Mouse (Mus musculus) heart, embryonic 12.5 days (tissue): ENCODE measurements at regions not wholly inside any gene's neighbourhood (a gene's known extent, or its start where the extent isn't known, plus 50 kb on each side); places are given as distances from the start of the nearest gene placed in this dataset.
A peak's percentile ranks its signal among the peaks of the same experiment; 100 is the strongest.

ENCODE experiments used
- ATAC-seq: fragments of 200-750 bp; cut with Nextera tagmentation; 2 replicates; pipeline ENCODE4 v1.8.0; 2017; ENCODE audit warnings: moderate TSS enrichment, moderate library complexity; ENCODE audit not compliant: insufficient number of reproducible peaks, low FRiP score
- H3K27ac ChIP-seq: fragments of 300-500 bp; sonication (generic); 2 replicates; pipeline ENCODE4 v1.5.1; 2016; ENCODE audit warnings: mild to moderate bottlenecking, moderate library complexity; ENCODE audit not compliant: poor library complexity, severe bottlenecking
- H3K27me3 ChIP-seq: fragments of 300-500 bp; sonication (generic); replicated peaks from 2 replicates; pipeline ENCODE4 v1.6.1; 2016; ENCODE audit warnings: mild to moderate bottlenecking, moderate library complexity
- H3K36me3 ChIP-seq: fragments of 300-500 bp; sonication (generic); 2 replicates; pipeline ENCODE4 v1.6.1; 2016; ENCODE audit warnings: mild to moderate bottlenecking, moderate library complexity
- H3K4me1 ChIP-seq: fragments of 300-500 bp; sonication (generic); replicated peaks from 2 replicates; pipeline ENCODE4 v1.6.1; 2016; ENCODE audit warnings: mild to moderate bottlenecking
- H3K4me2 ChIP-seq: fragments of 300-500 bp; sonication (generic); 2 replicates; pipeline ENCODE4 v1.6.1; 2016; ENCODE audit warnings: mild to moderate bottlenecking, moderate library complexity
- H3K4me3 ChIP-seq: fragments of 300-500 bp; sonication (generic); 2 replicates; pipeline ENCODE4 v1.5.1; 2016; ENCODE audit warnings: mild to moderate bottlenecking
- H3K9ac ChIP-seq: fragments of 300-500 bp; sonication (generic); 2 replicates; pipeline ENCODE4 v1.6.1; 2016; ENCODE audit warnings: mild to moderate bottlenecking, moderate library complexity
- H3K9me3 ChIP-seq: fragments of 300-500 bp; sonication (generic); replicated peaks from 2 replicates; pipeline ENCODE4 v1.6.1; 2016; ENCODE audit warnings: mild to moderate bottlenecking, moderate library complexity
- WGBS: fragments of 180-500 bp; shearing (Covaris S2); methylation state at CpG from one replicate; pipeline ENCODE4 v1.1.7; 2016; 5-methylcytosine and 5-hydroxymethylcytosine counted together

DNA sequence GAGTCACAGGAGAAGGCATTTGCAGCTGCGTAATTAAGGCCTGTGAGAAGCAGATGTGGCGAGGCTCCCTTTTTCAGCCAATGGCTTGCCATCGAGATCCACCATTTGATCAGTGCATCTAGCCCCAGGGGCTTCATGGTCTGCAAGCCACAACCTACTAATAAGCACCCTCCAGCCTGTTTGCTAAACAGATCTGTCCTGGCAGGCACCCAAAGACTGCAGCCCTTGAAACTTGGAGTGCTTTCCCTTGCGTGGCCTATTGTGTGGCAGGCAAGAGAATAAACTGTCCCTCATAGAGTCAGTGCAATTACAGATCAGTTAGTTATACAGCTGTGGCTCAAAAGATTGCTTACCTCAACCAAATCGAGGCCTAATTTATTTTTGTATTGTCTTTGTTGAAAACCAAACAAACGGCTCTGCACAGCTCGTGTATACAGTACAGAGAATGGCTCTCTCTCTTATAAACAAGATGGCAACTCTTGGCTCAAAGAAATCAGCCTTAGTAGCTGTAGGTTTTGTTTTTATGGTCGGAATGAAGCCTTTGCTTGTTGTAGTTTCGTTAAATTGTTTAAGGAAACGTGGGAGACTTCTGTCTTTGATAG, 195.9 kb upstream of the Satb2 start:
- Histone ChIP-seq H3K4me1 (no peaks in the 10 kb centered on the region), H3K4me3 (no peak overlapping the region), H3K9ac (no peak overlapping the region), H3K27ac (no peak overlapping the region), H3K36me3 (no peaks in the 10 kb centered on the region), H3K27me3 (no peaks in the 10 kb centered on the region), H3K4me2 (no peak overlapping the region), H3K9me3 (no peaks in the 10 kb centered on the region)
- ATAC-seq, result no peak
- WGBS, result 70% methylated on average over 10 of the region's 10 CpGs

DNA sequence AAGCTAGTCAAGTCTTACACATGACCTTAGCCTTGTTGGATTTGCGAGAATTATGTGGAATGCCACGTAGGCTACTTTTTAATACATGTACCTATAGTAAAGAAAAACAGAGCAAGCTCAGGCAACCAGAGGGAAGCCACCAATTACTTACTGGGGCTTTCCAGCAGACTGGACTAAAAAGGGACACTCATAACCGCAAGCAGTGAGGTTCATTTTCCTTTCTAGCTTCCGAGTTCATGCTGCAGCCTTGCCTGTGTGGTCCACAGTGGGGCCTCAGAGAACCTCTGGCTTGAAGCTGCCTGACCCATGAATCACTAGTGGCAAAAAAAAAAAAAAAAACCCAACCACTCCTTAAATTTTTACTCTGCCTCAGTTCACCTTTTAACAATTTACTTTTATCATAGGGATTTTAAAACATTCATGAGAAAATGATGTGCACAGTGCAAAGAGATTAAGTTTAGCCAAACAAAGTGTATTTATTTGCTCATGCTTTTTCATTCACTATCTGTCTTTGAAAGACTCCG, 188.6 kb upstream of the 1700066M21Rik start:
- Histone ChIP-seq H3K9ac (no peak overlapping the region), H3K9me3 (no peaks in the 10 kb centered on the region), H3K27ac (no peak overlapping the region), H3K36me3 (no peaks in the 10 kb centered on the region), H3K4me3 (no peak overlapping the region), H3K27me3 (no peaks in the 10 kb centered on the region), H3K4me2 (no peak overlapping the region), H3K4me1 (no peaks in the 10 kb centered on the region)
- ATAC-seq, result no peak
- 72% methylated on average over 5 of the region's 5 CpGs for WGBS

DNA sequence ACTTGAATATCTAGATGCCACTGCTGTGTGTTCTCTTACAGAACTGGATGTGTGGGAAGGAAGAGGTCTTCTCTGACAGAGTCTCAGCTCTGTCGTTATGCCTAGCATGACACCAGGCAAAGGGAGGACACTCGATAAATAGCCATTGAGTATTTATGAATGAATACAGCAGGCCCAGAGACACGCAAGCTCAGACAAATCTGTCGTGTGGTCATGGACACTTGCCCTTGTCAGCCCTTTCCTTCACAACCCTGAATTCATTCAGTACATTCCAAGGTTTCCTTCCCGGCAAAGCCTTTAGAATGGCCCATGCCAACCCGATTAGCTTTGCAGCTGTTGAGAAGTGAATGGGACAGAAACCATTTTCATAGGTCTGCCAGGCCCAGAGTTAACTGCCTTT, 176.1 kb upstream of the 1700066M21Rik start:
- H3K36me3 ChIP-seq, result no peaks in the 10 kb centered on the region
- ATAC-seq, result no peak
- no peak overlapping the region for H3K4me3 ChIP-seq
- 70% methylated on average over 6 of the region's 6 CpGs for WGBS
- no peak overlapping the region for H3K4me2 ChIP-seq
- H3K4me1 ChIP-seq, result no peaks in the 10 kb centered on the region
- no peak overlapping the region for H3K9ac ChIP-seq
- H3K27ac ChIP-seq, result no peak overlapping the region
- no peaks in the 10 kb centered on the region for H3K9me3 ChIP-seq
- peaks cover 24% of the 10 kb centered on the region for H3K27me3 ChIP-seq

DNA sequence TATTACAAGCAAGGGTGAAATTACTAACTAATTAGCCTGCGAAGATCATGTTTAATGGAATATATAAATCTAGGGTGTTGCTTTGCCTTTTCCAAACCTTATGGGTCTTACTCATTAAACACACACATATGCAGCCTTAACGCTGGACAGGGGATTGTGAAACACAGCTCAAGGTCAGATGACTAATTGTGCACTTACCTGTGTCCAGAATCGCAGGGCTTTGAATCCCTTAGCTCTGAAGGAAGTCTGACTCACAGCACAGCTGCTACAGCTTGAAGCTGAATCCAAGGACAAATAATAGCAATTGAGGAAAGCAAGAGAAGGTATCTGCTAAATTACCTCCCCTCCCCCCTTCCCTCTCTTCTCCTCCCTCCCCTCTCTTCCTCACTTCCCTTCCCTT, 173.1 kb upstream of the 1700066M21Rik start:
- H3K27me3 ChIP-seq, result peaks cover 38% of the 10 kb centered on the region
- ATAC-seq, result no peak
- H3K9me3 ChIP-seq, result no peaks in the 10 kb centered on the region
- 63% methylated on average over 3 of the region's 3 CpGs for WGBS
- peaks cover 2% of the 10 kb centered on the region; the same call in 1 of the 2 replicates for H3K4me1 ChIP-seq
- no peak overlapping the region for H3K4me3 ChIP-seq
- H3K9ac ChIP-seq, result no peak overlapping the region
- no peak overlapping the region for H3K27ac ChIP-seq
- no peaks in the 10 kb centered on the region for H3K36me3 ChIP-seq
- H3K4me2 ChIP-seq, result no peak overlapping the region

DNA sequence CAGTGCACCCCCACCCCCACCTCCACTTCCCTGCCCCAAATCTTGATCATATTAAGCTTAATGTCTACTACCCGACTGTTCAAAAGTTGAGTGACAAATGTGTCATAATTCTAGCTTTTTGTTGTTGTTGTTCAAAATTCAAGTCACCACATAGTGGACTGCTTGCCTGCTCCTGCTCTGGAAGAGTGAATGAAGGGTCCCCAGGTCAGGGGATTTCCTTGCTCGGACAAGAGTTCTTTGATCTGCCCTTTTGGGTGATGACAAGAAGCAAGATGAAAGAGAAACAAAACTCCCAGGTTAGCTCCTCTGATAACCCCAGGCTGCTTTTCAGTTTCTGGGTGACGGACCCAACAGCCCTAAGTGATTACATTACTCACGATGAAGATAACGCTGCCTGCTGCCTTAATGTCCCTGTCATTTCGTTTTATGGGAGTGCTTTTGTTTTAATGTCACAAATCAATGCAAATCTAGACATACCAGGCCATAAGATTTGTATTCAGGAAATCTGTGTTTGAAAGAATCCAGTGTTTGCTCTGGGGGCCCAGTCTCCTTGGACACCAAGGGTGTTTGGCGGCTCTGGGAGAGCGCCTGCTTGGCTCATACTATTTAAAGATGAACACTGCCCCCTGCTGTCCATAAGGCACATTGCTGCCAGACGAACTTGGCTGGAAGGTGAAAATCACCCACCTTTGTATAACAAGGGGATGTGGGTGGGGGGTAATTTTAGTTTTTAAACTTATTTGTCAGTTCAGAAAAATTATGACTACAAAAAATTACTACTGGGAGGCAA, 172.0 kb upstream of the 1700066M21Rik start:
- H3K4me2 ChIP-seq, result peak overlapping the region; percentile 45
- no peak for ATAC-seq

DNA sequence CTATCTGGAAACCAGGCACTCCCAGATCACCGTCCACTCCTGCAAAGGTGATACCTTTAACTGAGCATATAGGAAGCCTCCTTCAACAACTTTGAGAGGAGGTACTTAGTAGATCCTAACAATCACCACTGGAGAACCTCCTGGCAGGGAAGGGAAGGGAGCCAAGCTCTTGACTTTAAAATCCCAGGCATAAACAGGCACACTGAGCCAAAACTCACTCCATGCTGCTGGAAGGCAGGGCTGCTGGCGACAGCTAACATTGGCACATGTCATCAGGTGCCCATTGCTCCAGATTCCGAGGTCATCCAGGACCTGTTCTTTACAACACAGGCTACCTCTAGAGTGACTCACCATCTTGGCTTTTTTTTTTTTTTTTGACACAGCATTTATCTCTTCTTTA, 170.9 kb upstream of the 1700066M21Rik start:
- no peak for ATAC-seq
- peaks cover 5% of the 10 kb centered on the region; the same call in 1 of the 2 replicates for H3K4me1 ChIP-seq
- H3K27me3 ChIP-seq, result peaks cover 42% of the 10 kb centered on the region
- H3K36me3 ChIP-seq, result no peaks in the 10 kb centered on the region
- no peak overlapping the region for H3K27ac ChIP-seq
- WGBS, result 61% methylated on average over 3 of the region's 3 CpGs
- no peak overlapping the region for H3K4me2 ChIP-seq
- H3K9ac ChIP-seq, result no peak overlapping the region
- no peak overlapping the region for H3K4me3 ChIP-seq
- no peaks in the 10 kb centered on the region for H3K9me3 ChIP-seq

More for the DNA sequence above, 172.0 kb upstream of the 1700066M21Rik start:
- no peaks in the 10 kb centered on the region for H3K9me3 ChIP-seq
- H3K4me3 ChIP-seq, result no peak overlapping the region
- peaks cover 39% of the 10 kb centered on the region for H3K27me3 ChIP-seq
- no peak overlapping the region for H3K27ac ChIP-seq
- WGBS, result 5% methylated on average over 9 of the region's 9 CpGs
- H3K36me3 ChIP-seq, result no peaks in the 10 kb centered on the region
- no peak overlapping the region for H3K9ac ChIP-seq
- peaks cover 5% of the 10 kb centered on the region; the same call in 1 of the 2 replicates for H3K4me1 ChIP-seq

DNA sequence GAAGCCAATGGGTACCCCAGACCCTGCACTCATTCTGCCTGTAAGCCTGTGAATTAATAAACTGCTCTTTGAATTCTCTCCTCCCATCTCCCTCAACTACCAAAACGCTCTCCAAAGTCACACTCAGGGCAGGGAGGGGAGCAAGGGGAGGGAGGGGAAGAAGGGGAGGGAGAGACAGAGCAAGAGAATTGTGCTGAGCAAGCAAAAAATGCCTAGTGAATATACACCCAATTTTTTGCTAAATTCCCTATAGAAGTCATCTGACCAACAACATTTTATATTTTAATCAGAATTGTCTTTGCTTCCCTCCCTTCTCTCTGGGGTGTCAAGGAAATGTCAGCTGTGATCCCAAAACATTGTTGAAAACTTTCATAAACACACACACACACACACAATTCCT, 170.5 kb upstream of the 1700066M21Rik start:
- H3K27me3 ChIP-seq, result peaks cover 40% of the 10 kb centered on the region
- no peak for ATAC-seq

DNA sequence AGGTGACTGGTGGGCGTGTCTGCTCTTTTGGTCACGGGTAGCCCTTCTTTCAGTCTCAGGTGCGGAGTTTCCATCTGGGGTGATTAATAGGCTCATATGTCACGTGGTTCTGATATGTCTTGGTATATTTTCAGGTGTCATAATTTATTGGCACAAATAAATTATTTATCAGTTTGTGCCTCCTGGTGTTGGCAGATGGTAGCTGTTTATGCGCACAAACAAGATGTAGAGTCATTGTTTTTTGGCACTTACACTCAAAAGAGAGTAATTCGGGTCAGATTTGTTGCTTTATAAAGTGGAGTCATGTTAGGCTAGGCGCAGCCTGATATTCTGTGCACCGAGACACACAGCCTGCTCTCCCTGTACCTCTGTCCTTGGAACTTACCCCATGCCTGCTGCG, 169.0 kb upstream of the 1700066M21Rik start:
- Histone ChIP-seq H3K36me3 (no peaks in the 10 kb centered on the region), H3K9me3 (no peaks in the 10 kb centered on the region), H3K27ac (no peak overlapping the region), H3K27me3 (peaks cover 27% of the 10 kb centered on the region), H3K4me2 (no peak overlapping the region), H3K9ac (no peak overlapping the region), H3K4me3 (no peak overlapping the region), H3K4me1 (peaks cover 5% of the 10 kb centered on the region; the same call in 1 of the 2 replicates)
- WGBS, result 79% methylated on average over 9 of the region's 9 CpGs
- ATAC-seq, result no peak

More for the DNA sequence above, 170.5 kb upstream of the 1700066M21Rik start:
- WGBS, result 14% methylated on average over 1 of the region's 1 CpGs
- Histone ChIP-seq H3K36me3 (no peaks in the 10 kb centered on the region), H3K4me2 (no peak overlapping the region), H3K27ac (no peak overlapping the region), H3K4me1 (peaks cover 5% of the 10 kb centered on the region; the same call in 1 of the 2 replicates), H3K9ac (no peak overlapping the region), H3K9me3 (no peaks in the 10 kb centered on the region), H3K4me3 (no peak overlapping the region)

DNA sequence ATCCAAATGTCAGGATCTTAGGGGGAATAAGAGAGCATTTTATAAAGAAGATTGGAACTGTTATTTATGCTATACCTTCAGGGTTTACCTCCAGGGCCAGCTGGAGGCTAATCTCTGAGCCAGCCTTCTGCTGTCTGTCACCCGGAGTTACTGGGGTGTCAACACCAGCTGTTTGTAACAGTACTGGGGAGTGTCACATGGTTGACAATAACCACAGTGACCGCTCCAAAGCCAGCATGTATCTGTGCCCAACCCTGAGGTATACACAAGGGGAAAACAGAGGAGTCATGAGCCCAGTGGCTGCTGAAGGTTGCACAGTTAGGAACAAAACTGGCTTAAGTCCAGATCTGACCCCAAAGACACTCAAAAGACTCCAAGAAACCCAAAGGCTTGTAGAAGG, 168.1 kb upstream of the 1700066M21Rik start:
- H3K27me3 ChIP-seq, result peaks cover 22% of the 10 kb centered on the region
- H3K4me1 ChIP-seq, result peaks cover 6% of the 10 kb centered on the region
- no peak overlapping the region for H3K27ac ChIP-seq
- H3K4me3 ChIP-seq, result no peak overlapping the region
- no peak overlapping the region for H3K9ac ChIP-seq
- H3K9me3 ChIP-seq, result no peaks in the 10 kb centered on the region
- no peak for ATAC-seq
- H3K36me3 ChIP-seq, result no peaks in the 10 kb centered on the region
- WGBS, result 15% methylated on average over 2 of the region's 2 CpGs
- no peak overlapping the region for H3K4me2 ChIP-seq

DNA sequence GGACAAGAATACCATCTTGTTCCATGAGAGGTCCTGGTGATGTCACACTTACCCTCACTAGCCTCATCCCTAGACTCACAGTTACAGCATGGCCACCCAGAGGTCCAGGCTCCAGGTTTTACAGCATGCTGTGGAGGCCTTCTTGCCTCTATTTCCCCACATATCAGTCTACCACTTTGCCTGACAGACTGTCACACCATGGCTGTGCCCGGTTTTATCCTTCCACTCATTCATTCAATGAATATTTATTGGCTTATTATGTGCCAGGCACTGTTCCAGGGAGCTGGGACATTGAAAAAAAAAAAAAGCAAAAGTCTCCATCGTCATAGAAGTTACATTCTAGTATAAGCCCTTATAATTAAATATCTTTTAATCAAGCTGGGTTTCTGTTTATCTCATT, 166.4 kb upstream of the 1700066M21Rik start:
- ATAC-seq, result no peak
- H3K9me3 ChIP-seq, result no peaks in the 10 kb centered on the region

DNA sequence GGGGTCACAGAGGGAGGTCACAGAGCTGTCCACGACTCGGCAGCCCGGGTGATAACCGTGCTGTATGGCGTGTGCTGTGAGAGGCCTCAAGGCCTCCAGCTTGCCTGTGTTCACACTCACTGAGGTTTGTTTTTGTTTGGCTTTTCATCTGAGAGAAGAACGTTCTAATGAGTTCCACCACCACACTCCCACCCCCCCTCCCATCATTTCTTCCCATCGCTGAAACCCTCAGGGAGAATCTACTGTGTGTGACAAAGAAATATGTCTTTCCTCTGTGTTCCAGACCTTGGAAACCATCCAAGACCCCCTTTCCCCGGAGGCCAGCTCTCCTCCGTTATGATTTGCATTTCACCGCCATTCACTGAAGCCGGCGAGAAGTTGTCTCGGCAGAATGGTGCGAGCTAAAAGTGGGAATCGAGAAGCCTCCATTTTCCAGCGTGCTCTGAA, 164.0 kb upstream of the 1700066M21Rik start:
- peaks cover 10% of the 10 kb centered on the region for H3K4me1 ChIP-seq
- no peak overlapping the region for H3K9ac ChIP-seq
- 0 out of 2 replicates have a peak, but pooled peaks cover 8% of the 10 kb centered on the region for H3K27me3 ChIP-seq
- ATAC-seq, result no peak
- 37% methylated on average over 16 of the region's 16 CpGs for WGBS
- H3K27ac ChIP-seq, result no peak overlapping the region
- H3K36me3 ChIP-seq, result no peaks in the 10 kb centered on the region
- H3K4me3 ChIP-seq, result no peak overlapping the region
- peak overlapping the region; percentile 37 for H3K4me2 ChIP-seq
- no peaks in the 10 kb centered on the region for H3K9me3 ChIP-seq

More for the DNA sequence above, 166.4 kb upstream of the 1700066M21Rik start:
- Histone ChIP-seq H3K36me3 (no peaks in the 10 kb centered on the region), H3K9ac (no peak overlapping the region), H3K4me1 (peaks cover 10% of the 10 kb centered on the region), H3K27ac (no peak overlapping the region), H3K4me2 (no peak overlapping the region), H3K27me3 (peaks cover 23% of the 10 kb centered on the region), H3K4me3 (no peak overlapping the region)
- 75% methylated on average over 2 of the region's 2 CpGs for WGBS
